Mouse (Mus musculus) 3T3-L1 (cell line): Measurements from ENCODE around the gene Grap.
A peak's percentile ranks its signal among the peaks of the same experiment; 100 is the strongest.

Experiments
- DNase-seq: peaks from one replicate; pipeline ENCODE4 v3.0.0-alpha.2; 2015; ENCODE audit warnings: low read depth, low spot score

The Grap gene

DNA sequence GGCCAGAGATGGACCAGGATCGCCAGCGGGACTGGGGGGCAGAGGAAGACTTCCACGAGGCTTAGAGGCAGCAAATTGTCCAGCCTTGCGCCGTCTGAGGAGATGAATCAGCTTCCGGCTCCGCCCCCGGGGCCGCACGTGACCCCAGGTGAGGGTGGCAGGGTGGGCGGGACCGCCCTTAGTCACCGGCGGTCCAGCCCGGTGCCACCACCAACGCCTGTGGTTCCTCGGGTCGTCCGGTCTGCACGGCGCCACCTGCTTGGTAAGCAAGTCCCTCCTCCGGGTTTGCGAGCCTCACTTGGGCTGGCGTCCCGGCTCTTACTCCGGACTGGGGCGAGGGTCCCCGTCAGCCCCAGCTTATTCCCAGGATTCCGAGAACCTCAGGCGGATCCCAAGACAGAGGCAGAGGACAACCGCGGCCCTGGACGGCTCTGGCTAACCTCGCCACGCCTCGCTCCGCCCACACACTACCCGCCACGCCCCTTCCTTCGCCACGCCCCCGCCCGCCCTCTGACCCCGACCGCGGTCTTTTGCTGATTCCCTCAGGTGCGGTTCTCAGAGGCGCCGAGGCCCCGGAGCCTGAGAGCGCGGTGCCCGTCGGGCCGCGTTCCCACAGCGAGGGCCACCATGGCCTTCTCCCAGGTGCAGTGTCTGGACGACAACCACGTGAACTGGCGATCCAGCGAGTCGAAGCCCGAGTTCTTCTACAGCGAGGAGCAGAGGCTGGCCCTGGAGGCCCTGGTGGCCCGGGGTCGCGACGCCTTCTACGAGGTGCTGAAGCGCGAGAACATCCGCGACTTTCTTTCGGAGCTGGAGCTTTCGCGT is 31.1 kb downstream of the Grap start, which contains the start of gene Fam83g:
Gene Fam83g (plus strand): TSS at position 185 of the 825 bp plus-strand sequence.
- DNase-seq = no peak

DNA sequence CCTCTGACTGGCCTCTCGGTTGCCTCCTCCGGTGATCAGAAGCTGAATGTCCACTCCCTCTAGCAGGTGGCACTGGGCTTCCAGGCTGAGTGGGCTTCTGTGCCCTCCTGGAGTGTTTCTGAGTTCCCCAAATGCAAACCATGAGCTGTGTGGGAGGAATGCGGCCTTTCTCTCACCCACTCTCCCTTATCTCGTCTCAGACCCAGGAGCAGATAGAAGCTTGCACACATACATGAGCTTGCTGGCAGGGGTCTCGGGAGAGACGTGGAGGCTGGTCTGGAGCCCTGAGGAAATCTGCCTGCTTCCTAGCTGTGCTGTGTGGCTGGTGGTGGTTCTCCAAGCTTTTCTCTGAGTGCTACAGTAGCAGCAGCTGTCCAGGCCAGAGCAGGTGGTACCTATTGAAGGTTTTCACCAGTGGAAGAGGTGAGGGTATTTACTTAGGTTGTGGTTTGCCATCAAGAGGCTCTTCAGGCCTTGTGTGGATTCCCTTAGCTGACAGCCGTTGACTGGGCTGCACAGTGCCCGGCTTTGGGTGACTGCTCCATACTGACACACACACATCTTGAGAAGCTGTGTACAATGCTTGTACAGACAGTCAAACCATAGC is 32.2 kb downstream of the Grap start:
- DNase-seq = no peak

DNA sequence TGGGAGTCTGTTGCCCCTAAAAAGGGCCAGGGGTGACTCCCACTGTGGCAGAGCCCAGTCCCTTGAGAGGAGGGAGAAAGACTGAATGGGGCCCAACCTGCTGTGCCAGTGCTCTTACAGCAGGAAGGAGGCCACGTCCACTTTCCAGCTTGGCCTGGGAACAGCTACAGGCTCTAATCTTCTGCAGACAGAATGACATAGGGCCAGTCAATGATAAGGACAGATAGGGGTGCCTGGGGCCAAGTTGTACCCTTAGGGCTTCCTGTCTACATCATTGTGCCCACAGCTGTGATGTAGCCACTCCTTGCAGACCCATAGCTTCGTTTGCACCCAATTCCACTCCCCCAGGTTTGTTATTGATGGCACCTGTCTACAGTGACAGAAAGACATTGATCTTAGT is 33.1 kb downstream of the Grap start:
- no peak for DNase-seq

DNA sequence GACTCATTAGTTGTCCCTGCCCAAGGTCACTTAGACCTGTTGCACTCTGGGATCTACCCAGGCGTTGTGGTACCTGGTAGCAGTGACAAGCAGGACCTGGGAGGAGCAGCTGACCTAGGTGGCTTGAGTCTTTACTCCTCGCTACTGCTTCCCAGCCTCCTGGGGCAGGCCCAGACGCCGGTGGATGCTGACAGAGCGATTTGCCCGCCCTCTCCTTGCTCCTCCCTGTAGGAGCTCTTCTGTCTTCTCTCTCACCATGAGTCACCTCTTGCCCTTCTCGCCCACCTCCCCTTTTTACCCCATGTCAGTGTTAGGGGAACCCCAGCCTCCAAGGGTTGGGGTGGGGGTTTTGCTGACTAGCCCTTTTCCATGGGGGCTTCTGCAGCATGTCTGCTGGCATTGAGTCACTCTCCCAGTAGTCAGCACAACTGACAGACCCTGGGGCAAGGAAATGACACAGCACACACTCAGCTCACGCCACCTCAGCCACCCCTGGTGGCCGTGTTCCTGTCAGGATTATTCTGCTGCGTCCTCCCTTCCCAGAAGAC is 33.9 kb downstream of the Grap start:
- DNase-seq = peak; percentile 77

DNA sequence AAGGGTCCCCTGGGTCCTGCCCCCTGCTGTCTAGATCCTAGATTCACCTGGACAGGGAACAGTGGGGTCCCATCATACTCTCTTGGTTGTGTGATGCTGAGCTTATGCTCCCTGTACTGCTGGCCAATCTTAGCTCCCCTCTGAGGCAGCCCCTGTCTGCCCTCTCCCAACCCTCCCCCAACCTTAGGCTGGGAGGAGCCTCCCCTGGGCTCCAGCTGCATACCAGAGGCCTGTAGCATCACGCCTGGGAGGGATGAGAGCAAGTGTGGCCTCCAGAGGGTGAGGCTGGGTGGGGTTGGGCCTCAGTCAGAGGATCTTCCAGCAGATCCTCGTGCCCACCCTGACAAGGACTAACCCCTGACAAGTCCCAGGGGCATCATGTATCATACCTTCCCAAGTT is 34.5 kb downstream of the Grap start:
- DNase-seq = peak; percentile 75

DNA sequence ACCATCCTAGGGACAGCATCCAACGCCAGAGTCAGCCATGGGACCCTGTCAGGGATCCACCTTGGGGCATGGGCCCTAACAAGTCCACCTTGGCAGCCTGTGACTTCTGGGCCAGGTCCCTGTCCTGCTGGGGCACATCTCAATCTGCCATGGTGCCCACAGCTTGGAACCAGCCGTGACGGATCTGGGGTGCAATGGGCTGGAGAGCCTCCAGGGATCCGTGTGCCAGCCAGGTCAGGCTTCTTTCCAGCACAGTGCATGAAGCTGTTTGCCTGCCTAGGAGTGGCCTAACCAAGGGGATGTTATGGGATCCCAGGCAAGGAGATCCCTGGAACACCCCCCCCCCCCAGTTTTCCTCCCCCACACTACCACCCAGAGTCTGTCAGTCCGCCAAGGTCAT is 39.9 kb downstream of the Grap start:
- DNase-seq = no peak

DNA sequence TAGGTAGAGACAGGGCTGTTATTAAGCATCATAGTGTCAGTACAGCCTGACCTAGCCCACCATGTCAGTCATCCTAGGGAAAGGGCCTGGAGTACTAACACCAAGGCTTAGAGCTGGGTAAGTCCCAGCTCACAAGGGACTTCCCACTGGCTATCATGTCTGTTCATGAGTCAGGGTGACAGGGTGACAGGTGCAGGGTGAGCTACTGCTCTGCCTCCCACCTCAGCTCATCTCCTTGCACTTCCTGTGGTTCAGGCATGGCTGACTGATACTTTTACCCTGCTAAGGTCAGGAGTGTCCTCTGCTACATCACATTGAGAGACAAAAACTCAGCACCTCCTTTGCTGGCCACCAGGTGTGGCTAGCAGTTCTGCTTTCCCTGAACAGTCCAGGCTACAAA is 45.8 kb downstream of the Grap start:
- peak; percentile 28 for DNase-seq

DNA sequence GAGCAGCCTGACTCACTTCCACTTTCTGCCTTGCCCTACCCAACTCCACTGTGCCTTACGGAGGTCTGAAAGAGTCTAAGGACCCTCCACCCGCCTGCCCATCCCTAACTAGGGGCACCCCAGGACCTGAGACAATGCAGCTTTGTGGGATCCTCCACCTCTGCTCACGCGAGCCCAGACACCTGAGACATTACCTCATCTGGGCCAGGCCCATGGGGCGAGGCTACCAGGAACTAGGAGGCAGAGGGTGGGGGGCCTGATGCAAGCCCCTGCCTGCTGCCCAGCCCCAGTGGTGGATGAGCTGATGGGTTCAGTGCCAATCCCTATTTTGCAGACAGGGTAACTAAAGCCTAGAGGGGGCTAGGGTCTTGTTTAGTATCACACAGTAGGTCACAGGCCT is 46.4 kb downstream of the Grap start:
- no peak for DNase-seq

DNA sequence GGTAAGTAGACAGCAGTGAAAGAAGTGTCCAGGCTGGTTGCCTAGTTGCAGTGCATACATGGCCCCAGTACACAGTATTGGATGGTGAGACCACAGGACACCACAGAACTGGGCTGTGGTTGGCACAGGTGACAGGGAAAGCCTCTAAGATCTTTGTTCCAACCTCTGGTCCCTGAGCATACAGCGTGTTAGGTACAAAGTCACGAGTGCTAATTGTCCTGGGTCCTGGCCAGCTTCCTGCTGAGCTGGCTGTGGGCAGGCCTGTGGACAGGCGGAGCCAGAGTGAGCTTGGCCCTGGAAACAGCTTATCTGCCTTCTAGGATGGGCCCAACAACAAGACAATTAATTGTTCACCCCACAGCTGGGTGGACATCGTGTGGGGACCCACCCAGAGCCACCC is 46.9 kb downstream of the Grap start:
- DNase-seq = peak; percentile 49

DNA sequence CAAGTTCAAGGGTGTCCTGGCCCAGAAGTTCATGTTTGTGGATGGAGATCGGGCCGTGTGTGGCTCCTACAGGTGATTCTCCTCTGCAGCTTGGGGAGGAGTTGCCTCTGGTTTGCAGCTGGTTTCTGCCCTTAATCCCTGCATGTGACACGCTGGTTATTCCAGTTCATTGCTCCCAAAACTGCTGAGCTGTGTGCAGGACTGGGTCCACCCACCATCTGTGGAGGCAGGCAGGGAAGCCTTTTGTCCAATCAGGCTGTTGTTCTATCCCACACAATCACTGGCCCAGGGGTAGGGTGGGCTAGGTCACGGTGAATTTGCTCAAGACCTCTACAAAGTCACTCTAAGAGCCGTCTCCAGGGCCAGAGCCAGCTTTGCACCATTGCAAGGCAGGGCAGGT is 48.6 kb downstream of the Grap start:
- DNase-seq = no peak

DNA sequence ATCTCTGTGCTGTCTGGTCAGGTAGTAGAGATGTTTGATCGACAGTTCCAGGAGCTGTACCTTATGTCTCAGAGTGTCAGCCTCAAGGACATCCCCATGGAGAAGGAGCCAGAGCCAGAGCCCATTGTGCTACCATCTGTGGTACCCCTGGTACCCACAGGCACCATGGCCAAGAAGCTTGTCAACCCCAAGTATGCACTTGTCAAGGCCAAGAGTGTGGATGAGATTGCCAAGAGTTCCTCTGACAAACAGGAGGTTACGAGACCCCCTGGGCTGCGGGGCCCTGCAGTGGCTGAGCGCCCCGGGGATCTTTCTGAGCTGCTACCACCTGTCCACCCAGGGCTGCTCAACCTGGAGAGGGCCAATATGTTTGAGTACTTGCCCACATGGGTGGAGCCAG is 49.4 kb downstream of the Grap start:
- no peak for DNase-seq

DNA sequence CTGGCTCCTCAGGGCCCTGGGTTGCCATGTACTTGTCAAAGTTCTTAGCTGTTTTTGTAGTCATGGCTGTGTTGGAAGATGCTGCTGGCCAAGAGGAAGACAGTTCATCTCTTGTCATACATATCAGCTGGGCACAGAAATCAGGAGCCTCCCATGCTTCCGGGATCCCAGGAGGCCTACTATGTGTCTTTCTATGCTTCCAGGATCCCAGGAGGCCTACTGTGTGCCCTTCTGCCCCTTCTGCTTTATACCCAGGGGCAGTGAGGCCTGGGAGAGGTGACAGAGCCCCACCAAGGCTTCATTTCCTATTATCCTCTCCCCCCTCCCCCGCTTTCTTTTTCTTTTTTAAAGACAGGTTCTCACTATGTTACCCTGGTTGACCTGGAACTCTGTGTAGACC is 52.5 kb downstream of the Grap start:
- no peak for DNase-seq

DNA sequence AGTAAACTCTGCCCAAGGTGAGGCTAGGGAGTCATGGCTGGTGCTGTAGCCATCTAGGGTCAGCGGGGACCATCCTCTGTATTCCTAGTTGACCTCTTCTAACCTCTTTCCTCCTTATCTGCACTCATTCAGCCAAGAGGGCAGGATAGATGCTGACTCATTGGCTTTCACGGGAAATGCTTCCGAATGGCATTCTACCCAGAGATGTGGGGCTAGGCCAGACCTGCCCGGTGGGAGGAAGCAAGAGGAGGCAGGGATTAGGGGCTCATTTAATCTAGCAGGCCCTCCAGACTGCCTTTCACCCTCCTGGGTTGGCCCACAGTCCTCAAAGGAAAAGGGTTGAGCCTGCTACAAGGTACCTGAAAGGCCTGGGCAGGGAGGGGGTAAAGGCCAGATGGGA is 53.2 kb downstream of the Grap start:
- DNase-seq = no peak

DNA sequence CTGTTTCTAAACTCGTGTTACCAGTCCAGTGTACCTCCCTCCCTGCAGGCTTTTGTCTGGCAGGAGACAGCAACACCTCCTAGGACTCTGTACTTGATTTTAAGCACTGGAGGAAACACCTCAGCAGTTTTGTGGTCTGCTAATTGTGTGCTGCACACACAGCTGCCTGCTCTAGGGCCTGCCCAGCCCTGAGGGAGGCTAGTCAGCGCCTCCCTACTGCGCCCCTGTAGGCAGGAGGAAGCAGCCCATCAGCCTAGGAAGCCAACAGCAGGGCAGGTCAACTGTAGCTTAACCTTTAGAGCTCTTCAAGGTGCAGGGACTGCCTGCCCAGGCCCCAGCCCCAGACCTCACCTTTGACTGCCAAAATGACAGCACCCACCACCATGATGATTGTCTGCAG is 55.9 kb downstream of the Grap start:
- no peak for DNase-seq

DNA sequence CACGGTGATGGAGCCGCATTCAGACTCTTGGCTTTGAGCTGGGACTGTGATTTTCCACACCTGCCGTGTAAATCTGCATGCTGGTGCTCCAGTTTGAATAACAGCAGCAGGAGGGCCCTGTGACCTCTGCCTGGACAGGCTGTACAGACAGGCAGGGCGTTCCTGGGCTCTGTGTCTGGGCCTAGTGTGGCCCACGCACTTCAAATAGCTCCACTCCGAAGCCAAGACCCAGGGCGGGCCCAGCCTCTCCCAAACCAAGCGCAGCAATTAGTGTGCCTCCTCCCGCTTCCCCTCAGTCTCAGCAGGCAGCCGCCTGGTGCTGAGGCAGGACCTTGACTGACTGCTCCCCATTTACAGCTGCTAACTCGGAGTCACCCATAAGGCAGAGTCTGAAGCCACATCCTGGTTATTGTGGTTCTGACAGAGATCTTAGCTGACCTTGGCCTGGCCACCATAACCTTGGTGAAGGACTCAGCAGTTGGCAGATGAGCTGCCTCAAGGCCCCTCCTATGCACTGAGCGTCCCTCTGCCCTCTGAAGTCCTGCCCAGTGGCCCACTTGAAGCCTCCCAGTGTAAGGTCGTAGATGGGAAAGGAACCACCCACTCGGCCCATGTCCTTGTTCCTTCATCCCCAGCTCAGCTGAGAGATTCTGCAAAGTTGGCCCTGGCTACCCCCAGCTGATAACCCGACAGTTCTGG is 60.2 kb downstream of the Grap start:
- DNase-seq = no peak

DNA sequence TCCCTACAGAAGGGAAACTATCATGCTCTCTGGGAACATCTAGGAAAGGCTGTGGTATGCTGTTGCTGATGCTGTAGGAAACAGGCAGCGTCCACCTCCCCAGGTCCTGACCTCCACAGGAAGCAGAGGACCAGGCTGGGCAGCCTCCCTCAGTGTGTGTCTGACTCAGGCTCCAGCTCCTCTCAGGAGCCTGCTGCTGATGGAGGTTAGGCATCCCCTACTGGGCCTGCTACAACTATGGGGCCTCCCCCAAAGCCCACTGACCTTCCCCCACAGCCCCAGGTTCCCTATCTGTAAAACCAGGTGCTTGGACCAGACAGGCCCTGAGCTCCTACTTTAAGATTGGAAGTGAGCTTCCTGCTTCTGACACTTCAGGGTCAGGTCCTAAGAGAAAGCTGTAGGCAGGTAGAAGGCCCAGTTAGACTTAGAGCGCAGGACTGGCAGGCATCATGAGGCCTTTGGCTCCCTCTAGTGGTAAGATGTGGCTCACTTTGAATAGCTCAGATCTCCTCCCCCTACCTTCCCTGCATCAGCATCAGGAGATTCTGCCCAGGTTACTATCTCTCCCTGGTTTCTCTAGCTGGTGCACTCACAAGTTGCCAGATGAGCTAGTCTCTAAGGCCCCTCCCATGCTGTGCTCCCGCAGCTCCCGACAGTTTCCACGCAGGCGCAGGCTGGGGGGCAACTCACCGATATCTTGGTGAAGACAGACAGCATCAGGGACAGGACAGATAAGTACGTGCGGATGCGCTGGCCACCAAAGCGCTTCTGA is 61.5 kb downstream of the Grap start:
- DNase-seq = peak; percentile 92

DNA sequence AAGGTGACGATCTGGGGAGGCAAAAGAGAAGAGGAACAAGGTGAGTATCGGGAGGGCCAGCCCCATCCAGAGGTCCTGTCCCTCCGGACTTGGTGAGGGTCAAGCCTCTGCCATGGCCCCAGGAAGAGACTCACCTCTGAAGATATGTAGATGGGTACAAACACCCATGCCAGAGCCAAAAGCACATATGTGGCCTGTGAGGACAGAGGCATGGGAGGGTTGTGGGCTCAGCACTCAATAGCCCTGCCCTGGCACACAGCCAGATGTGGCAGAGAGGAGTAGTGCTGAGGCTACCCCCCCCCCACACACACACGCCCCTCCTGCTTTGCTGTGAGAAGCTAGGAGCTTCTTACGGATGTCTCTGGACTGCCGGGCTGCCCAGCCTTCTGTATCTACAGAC is 62.1 kb downstream of the Grap start:
- DNase-seq = no peak

DNA sequence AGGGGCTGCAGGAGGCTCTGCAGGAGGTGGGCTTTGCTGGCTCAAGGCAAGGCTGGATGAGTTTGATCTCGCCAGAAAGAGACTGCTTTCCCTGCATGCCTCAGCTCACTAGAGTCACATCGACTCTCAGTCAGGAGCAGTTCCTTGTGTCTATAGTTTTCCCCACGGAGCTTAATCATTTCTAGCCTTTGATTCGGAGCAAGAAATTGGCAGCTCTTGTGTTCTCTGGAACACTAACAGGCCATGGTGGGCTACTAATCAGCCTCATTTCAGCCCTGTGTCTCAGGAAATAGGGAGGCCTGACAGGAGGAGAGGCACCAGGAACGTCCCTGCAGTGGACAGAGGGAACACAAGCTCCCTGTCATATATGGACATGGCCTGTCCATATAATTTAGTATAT is 64.9 kb downstream of the Grap start:
- no peak for DNase-seq

DNA sequence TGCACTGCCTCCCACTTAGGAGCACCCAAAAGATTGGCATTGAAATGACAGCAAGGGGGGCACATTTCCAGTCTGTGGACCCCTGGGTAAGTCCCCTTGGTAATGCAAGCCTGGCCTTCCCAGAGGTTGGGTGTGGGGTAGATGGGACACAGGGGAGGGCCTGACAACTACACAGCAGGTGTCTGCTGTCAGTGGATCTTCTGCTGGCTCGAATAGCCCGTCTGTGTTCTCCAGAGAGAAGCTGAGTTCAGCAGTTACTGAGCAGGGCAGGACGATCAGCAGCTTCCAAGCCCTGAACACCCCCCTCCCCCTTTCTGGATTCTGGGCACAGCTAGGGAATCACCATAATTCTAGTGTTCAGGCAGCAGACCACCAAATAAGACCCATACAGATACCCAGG is 66.3 kb downstream of the Grap start:
- DNase-seq = no peak

DNA sequence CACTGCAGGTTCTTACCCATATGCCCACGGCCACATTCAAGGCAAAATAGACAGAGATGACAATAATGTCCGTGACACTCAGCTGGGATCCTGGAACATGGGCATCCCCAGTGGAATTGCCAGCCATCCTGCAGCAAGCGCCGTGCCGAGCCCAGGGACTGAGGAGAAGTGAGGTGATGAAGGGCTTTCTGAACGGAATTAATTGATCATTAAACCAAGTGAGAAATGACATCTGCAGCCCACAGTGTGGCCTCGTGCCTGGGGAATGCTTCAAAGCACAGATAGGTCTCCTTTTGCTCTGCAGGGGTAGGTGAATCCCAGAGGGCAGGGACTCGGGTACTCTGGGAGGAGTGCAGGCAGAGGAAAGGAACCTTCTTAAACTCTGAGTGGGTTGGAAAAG is 66.8 kb downstream of the Grap start:
- no peak for DNase-seq

DNA sequence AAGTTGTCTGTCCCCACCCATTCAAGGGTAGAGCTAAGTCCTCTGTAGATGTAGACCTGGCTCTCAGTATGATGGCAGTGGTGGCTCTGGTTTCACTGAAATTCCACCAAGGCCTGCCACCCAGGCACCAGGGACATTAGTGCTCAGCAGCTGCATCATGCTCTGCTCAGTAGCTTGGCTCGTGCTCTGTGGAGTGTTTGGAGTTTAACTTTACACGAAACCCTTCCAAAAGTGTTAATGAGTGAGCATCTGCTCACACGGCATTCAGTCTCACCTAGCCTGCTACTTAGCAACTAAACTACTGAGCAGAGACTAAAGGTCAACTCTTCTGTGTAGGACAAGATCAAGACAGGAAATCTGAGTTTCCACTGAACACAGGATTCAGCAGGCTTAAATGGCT is 67.6 kb downstream of the Grap start, which contains the start of gene Slc5a10:
Gene Slc5a10 (minus strand): TSS at position 191 of the 400 bp plus-strand sequence.
- DNase-seq = no peak

DNA sequence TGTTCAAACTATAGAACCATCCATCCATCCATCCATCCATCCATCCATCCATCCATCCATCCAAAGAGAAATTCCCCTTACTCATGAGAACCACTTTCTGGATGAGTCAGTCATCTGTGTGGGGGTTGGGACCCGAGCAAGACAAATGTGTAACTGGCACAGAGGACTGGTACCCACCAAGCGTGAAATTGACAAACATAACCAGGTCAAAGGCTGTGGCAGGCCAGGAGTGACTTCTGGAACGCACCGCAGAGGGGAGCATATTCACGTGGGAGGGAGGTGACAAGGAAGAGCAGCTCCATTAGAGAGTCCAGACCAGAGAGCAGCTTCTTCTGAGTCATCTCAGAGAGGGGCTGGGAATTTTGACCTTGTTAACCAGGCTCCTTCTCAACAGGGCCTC is 69.0 kb downstream of the Grap start:
- no peak for DNase-seq
